ENCODE assay signal across 15 mouse cellular contexts in the genomic region with DNA sequence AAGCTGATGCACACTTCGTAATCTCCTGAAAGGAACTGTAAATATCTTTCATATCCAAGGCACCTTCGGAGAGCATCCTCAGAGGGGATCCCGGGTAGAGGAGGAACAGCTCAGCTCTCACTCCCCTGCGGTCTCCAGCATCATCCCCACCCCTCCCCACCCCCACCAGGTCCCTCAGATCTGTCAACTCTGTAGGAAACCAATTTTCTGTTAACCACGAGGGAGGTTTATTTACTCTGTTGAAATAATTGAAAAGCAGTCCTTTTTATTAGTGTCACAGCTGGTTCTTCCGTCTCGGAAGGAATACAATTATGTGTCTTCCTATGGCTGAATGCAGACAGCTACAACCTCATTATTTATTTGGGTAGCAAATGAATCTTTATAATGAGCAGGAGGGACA.
"Had no signal": no experiment of that assay in that cellular context is flagged by ENCODE, and none has a peak within 500 bp of the region (broad histone marks: within the 10 kb centered on the region; RNA-seq: fewer than 3 reads in every experiment).

No protein-coding gene starts in this region.

- H3K9me3 ChIP-seq: kidney, embryonic 15.5 days; limb, embryonic 12.5 days; liver, embryonic 13.5 days; lung, embryonic 15.5 days; megakaryocyte, embryonic 14.5 days; midbrain, embryonic 15.5 days had no signal

- H3K9ac ChIP-seq: kidney, embryonic 15.5 days; limb, embryonic 12.5 days; liver, embryonic 13.5 days; liver, postnatal 0 days; lung, embryonic 15.5 days; midbrain, embryonic 15.5 days had no signal

- DNase-seq: kidney, adult 2 months; kidney, postnatal 14 days; liver; liver, embryonic 13.5 days; liver, postnatal 0 days; lung, postnatal 14 days; thymus, postnatal 4 days had no signal

- ATAC-seq: liver, postnatal 0 days; midbrain, embryonic 15.5 days had no signal

- H3K27ac ChIP-seq: kidney, embryonic 15.5 days; left cerebral cortex, adult 2 months; limb, embryonic 12.5 days; liver, embryonic 13.5 days; lung, embryonic 15.5 days; macrophage; midbrain, embryonic 15.5 days; stomach, postnatal 0 days had no signal

- H3K4me2 ChIP-seq: kidney, embryonic 15.5 days; limb, embryonic 12.5 days; liver, embryonic 13.5 days; lung, embryonic 15.5 days; midbrain, embryonic 15.5 days had no signal

- H3K27me3 ChIP-seq: limb, embryonic 12.5 days; liver, embryonic 13.5 days; lung, embryonic 15.5 days; midbrain, embryonic 15.5 days had no signal

- H3K36me3 ChIP-seq: kidney, embryonic 15.5 days; limb, embryonic 12.5 days; liver, embryonic 13.5 days; lung, embryonic 15.5 days; midbrain, embryonic 15.5 days had no signal

- H3K4me1 ChIP-seq: kidney, embryonic 15.5 days; liver, embryonic 13.5 days; midbrain, embryonic 15.5 days had no signal

- H3K4me3 ChIP-seq: kidney, embryonic 15.5 days; left cerebral cortex, adult 2 months; limb, embryonic 12.5 days; liver, embryonic 13.5 days; lung, embryonic 15.5 days; megakaryocyte, embryonic 14.5 days; midbrain, embryonic 15.5 days had no signal
